Mouse (Mus musculus) embryonic facial prominence, embryonic 12.5 days (tissue): ENCODE results near the gene Tspan6. TPM values are rescaled to one million over a fixed set of nuclear protein-coding genes. Genes with fewer than 3 reads are reported as not detected.
A peak's percentile ranks its signal among the peaks of the same experiment; 100 is the strongest.

Experiments used
- ATAC-seq: fragments of 200-750 bp; cut with Nextera tagmentation; 2 replicates; pipeline ENCODE4 v1.8.0; 2017; ENCODE audit not compliant: insufficient number of reproducible peaks, insufficient read depth, low FRiP score, low TSS enrichment
- H3K27ac ChIP-seq: fragments of 300-500 bp; sonication (generic); 2 replicates; pipeline ENCODE4 v1.5.1; 2016; ENCODE audit warnings: mild to moderate bottlenecking
- H3K27me3 ChIP-seq: fragments of 300-500 bp; sonication (generic); 2 replicates; pipeline ENCODE4 v1.6.1; 2016; ENCODE audit warnings: mild to moderate bottlenecking, moderate library complexity
- H3K36me3 ChIP-seq: fragments of 300-500 bp; sonication (generic); 2 replicates; pipeline ENCODE4 v1.6.1; 2016; ENCODE audit warnings: mild to moderate bottlenecking
- H3K4me1 ChIP-seq: fragments of 300-500 bp; sonication (generic); 2 replicates; pipeline ENCODE4 v1.6.1; 2016
- H3K4me2 ChIP-seq: fragments of 300-500 bp; sonication (generic); replicated peaks from 2 replicates; pipeline ENCODE4 v1.6.1; 2016; ENCODE audit warnings: mild to moderate bottlenecking, moderate library complexity
- H3K4me3 ChIP-seq: fragments of 300-500 bp; sonication (generic); 2 replicates; pipeline ENCODE4 v1.5.1; 2016; ENCODE audit warnings: mild to moderate bottlenecking
- H3K9ac ChIP-seq: fragments of 300-500 bp; sonication (generic); 2 replicates; pipeline ENCODE4 v1.6.1; 2016; ENCODE audit warnings: mild to moderate bottlenecking, moderate library complexity
- H3K9me3 ChIP-seq: fragments of 300-500 bp; sonication (generic); 2 replicates; pipeline ENCODE4 v1.6.1; 2016; ENCODE audit warnings: mild to moderate bottlenecking, moderate library complexity
- WGBS: fragments of 180-500 bp; shearing (Covaris S2); methylation state at CpG from one replicate; pipeline ENCODE4 v1.1.7; 2016; 5-methylcytosine and 5-hydroxymethylcytosine counted together
- polyA plus RNA-seq: library from polyadenylated mRNA; unstranded; fragments of >200 nt; fragmentation: Nextera tagmentation; extraction: Ambion mirVana; gene quantifications from 2 replicates; pipeline ENCODE4 v1.2.1, GENCODE M21; 2016

The Tspan6 gene
- polyA plus RNA-seq, 1 experiment from 2014 or later, result 190 TPM

DNA sequence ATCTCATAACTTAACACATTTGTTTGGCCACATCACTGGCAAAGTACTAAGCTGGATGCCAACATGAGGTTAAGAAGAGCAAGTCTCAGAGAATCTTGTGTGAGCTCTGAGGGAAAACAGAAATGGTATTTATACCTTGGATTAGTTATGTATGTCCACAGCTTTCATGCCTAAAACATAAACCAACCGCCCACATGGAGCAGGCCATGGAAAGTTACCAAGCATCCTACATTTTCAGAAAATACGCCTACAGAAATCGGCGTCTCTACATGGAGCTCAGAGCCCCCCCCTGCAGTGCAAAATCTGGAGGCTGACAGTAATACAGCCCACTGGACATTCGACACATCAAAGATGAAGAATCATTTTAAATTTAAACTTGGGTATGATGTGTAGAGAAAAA lies 10.1 kb downstream of the Tspan6 start:
- H3K4me2 ChIP-seq, result no peak overlapping the region
- no peak overlapping the region for H3K27ac ChIP-seq
- H3K4me1 ChIP-seq, result no peaks in the 10 kb centered on the region
- no peaks in the 10 kb centered on the region for H3K9me3 ChIP-seq
- H3K9ac ChIP-seq, result no peak overlapping the region
- 94% methylated on average over 5 of the region's 5 CpGs for WGBS
- H3K27me3 ChIP-seq, result no peaks in the 10 kb centered on the region
- H3K4me3 ChIP-seq, result no peak overlapping the region
- 0 out of 2 replicates have a peak, but pooled peaks cover 4% of the 10 kb centered on the region for H3K36me3 ChIP-seq
- no peak for ATAC-seq

GRCm38 (mm10) chrX:133887308-133887707 lies 10.9 kb downstream of the Tspan6 start:
- WGBS, result 82% methylated on average over 3 of the region's 3 CpGs
- H3K27me3 ChIP-seq, result no peaks in the 10 kb centered on the region
- no peak overlapping the region for H3K4me2 ChIP-seq
- no peaks in the 10 kb centered on the region for H3K4me1 ChIP-seq
- H3K36me3 ChIP-seq, result 0 out of 2 replicates have a peak, but pooled peaks cover 4% of the 10 kb centered on the region
- H3K27ac ChIP-seq, result no peak overlapping the region
- no peaks in the 10 kb centered on the region for H3K9me3 ChIP-seq
- H3K9ac ChIP-seq, result no peak overlapping the region
- ATAC-seq, result no peak
- no peak overlapping the region for H3K4me3 ChIP-seq

DNA sequence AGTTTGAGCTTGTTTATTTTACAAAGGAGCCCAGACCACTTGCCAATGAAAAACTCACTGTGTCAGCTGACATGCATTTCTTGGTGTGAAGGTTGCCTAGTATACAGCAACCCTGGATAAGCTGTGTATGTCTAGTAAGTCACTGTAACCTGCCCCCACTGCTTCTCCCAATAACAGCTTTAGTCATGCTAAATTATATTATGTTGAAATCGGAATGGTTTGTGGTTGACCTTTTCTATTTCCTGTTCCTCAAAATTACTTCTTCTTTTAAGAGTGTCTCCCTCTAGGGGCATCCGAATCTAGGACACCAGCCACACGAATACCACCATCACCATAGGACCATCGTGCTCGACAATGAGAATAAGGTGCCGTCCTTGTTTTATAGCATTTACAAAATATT lies 28.5 kb downstream of the Tspan6 start:
- no peak overlapping the region for H3K4me2 ChIP-seq
- no peak overlapping the region for H3K9ac ChIP-seq
- H3K4me3 ChIP-seq, result no peak overlapping the region
- 85% methylated on average over 6 of the region's 6 CpGs for WGBS
- H3K27me3 ChIP-seq, result no peaks in the 10 kb centered on the region
- no peak overlapping the region for H3K27ac ChIP-seq
- no peaks in the 10 kb centered on the region for H3K9me3 ChIP-seq
- ATAC-seq, result no peak
- no peaks in the 10 kb centered on the region for H3K36me3 ChIP-seq
- H3K4me1 ChIP-seq, result no peaks in the 10 kb centered on the region

DNA sequence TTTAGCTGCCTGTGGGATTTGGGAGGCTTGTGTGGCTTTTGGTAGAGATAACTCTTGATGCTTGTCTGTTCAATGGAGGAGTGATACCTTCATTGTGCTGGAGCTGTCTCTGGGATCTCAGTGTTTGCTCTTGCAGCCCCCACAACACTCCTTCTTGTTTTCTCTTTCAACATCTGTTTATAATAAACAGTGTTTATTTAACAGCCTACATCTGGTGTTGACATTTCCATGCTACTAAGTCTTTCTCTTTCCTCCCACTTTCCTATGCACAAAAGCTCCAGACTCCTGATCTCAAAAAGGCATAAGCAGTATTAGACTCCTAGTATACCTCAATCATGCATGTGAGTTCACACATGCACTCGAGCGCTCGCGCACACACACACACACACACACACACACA lies 44.6 kb downstream of the Tspan6 start:
- Histone ChIP-seq H3K9ac (no peak overlapping the region), H3K4me2 (no peak overlapping the region), H3K9me3 (no peaks in the 10 kb centered on the region), H3K36me3 (no peaks in the 10 kb centered on the region), H3K4me3 (no peak overlapping the region), H3K27ac (0 out of 2 replicates have a peak overlapping the region, but pooled peaks have one; percentile 36), H3K27me3 (no peaks in the 10 kb centered on the region), H3K4me1 (no peaks in the 10 kb centered on the region)
- no peak for ATAC-seq
- WGBS, result 83% methylated on average over 4 of the region's 4 CpGs

DNA sequence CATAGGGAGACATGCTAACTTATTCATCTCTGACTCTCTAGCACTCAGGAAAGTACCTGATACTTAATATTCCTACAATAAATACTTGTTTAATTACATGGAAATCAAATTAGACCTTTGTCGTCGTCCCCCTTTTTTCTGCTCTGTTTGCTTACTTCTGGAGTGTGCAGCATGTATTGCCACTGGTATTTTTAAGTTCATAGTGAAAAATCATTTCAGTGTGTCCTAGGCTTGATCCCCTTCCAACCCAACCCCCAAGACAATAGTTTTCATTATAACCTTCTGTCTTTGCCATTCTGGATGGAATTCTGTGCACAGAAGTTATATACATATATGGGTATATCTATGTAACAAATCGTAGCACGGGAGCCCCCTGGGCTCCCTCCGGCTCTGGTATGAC lies 47.5 kb downstream of the Tspan6 start, which contains the start of gene Tnmd:
Tnmd (plus strand) TSS at position 301 of the 400 bp plus-strand sequence.
- no peak within 1 kb of the TSS for H3K9ac ChIP-seq
- no peak within 1 kb of the TSS for H3K4me3 ChIP-seq
- no peak within 1 kb of the TSS for H3K27ac ChIP-seq
- H3K9me3 ChIP-seq, result no peaks in the 10 kb centered on the region
- WGBS, result 69% methylated on average over 5 of the region's 5 CpGs
- H3K4me1 ChIP-seq, result no peaks in the 10 kb centered on the region
- no peak within 1 kb of the TSS for H3K4me2 ChIP-seq
- H3K27me3 ChIP-seq, result no peaks in the 10 kb centered on the region
- H3K36me3 ChIP-seq, result no peaks in the 10 kb centered on the region
- no peak for ATAC-seq

Other genes starting within 250 kb of the Tspan6 start
- 8.4 and 9.2 TPM in 2 replicates for gene Pcdh19, start 209.4 kb downstream of the Tspan6 start, polyA plus RNA-seq
- 7.8 and 9.1 TPM in 2 replicates for gene Tnmd, start 47.4 kb downstream of the Tspan6 start, polyA plus RNA-seq
- 1.8 and 2.0 TPM in 2 replicates for gene Srpx2, start 10.0 kb upstream of the Tspan6 start, polyA plus RNA-seq
- gene Sytl4, start 83.4 kb upstream of the Tspan6 start, polyA plus RNA-seq, result 3.3 and 3.9 TPM in 2 replicates
- gene Cstf2, start 160.8 kb upstream of the Tspan6 start, polyA plus RNA-seq, result 47.8 and 51.1 TPM in 2 replicates